Mouse (Mus musculus): ENCODE results near the gene Taar4.

Taar4 gene

DNA sequence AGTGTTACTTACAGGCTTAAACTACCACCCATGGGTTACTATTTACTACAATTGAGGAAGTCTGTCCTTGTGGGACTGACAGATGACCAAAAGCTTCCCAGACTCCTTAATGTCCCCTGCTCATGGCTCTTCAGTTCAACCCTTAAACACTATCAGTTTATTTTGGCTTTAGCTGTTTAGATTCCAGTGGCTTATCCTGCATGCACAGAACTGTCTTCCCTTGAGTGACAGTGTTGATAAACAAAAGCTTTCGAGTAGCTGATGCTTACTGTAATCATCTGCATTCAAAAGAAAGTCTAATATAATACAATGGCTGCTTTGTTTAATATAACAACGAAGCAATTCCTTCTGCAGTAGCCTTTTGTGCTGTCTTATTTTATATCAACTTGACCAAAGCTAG, 46.7 kb downstream of the Taar4 start:
- DNase-seq (ENCODE audit: low spot score) = no peak

- no peak for DNase-seq (ENCODE audit: low spot score)
These were observed 47.8 kb downstream of the Taar4 start for GRCm38 (mm10) chr10:24008143-24008542.
